Mouse (Mus musculus): ENCODE measurements around the gene Hsf5.

The Hsf5 gene

DNA sequence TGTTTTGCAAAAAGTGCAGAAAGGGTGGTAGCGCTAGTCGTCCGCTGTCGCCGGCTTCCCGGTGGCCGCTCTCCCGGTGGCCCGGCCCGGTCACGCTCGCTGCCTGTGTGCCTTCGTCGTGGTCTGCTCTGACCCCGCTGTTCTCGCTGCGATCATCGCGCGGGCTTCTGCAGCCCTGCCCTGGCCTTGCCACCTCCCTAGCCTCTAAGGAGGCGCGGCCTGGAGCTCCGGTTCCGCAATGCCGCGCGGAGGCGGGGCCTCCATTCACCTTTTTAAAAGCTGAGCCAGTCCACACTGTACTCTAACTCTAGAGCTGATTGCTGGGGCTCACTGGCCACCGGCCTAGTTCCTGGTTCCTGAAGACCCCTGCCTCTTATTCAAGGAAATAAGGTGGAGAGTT, 22.2 kb downstream of the Hsf5 start:
- no peak for DNase-seq (ENCODE audit: low read depth)

DNA sequence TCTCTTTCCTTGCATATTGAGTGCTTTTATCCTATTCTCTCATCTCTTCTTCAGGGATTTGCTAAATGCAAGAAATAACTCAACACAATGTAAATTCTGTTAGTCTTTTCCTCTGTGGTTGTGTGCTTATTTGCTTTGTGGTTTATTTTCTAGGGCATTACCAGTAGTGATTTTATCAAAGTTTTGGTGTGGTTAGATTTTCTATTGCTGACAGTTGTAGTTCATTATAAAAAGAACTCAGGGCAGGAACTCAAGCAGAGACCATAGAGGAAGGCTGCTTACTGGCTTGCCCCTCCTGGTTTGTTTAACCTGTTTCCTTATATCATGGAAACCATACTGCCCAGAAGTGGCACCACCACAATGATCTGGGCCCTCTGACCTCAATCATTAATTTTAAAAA, 25.9 kb downstream of the Hsf5 start:
- DNase-seq (ENCODE audit: low read depth): no peak

DNA sequence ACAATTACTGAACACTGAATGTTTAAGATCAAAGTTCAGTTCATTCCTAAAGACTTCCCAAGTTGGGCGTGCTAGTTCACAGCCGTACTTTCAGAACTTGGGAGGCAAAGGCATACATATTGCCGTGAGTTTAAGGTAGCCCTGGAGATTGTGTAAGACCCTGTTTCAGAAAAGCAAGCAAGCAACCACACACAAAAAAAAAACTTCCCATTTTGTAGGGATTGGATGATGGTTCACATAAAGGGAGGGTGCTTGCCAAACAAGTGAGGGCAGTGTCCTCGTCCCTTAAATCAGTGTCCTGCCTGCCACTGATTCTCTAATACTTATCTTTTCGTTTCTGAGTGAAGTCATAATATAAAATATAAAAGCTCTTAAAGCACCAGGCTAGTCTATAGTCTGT, 37.7 kb downstream of the Hsf5 start:
- no peak for DNase-seq (ENCODE audit: low read depth)

DNA sequence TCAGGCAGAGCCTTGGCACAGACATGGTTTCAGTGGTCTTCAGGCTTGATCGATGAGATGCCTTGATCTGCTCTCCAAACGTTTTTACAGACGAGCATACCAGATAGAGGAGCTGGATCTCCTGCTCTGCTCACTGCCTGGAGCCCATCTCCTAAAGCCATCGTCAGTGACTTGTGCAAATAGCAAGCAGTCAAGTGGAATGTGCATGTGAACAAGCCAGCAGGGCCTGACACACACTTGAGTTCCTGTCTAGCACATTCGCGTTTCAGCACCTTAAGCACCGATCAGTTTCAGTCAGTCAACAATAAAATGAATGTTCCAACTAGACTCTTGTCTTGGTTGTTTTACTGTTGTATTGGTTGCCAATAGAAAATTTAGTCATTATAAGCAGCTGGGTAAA, 42.3 kb downstream of the Hsf5 start:
- DNase-seq (ENCODE audit: low read depth): no peak

DNA sequence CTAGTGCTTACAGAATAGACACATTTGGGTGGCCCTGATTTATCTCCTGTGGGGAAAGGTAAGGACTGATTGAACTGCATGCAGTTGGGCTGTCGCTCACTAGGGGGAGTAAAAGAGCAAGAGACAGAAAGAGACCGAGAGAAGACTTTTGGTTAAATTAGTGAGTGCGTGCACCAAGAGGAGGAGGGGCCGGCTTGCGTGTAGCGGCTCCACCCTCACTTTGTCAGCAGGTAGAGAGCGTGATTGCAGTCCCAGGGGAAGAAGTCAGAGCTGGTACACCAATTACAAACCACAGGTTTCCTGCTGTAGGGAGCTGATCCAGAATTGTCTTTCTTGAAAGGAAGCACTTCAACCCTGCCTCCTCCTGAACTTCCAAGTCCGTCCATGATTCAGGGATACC, 45.4 kb downstream of the Hsf5 start, which contains the start of gene Rnf43:
TSS of gene Rnf43 (plus strand) at position 316 of the 400 bp plus-strand sequence.
- peak; percentile 48 for DNase-seq (ENCODE audit: low read depth)

DNA sequence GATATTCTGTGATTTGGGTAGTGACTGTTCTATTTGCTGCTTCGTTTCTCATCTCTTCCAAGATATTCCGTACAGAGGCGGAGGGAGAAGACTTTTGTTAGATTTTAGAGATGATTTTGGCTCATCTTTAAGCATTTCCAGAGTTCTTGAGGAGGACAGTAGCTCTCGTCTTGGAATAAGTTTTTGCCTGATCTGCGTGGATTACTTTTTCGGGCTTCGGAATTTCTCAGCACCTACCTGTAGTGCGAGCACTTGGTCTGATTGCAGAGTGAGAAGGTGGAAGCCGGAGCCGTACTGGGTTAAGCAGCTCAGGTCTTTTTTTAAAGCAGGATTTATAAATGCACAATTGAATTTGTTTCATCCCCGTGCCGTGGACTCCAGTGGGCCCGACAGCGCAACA, 45.9 kb downstream of the Hsf5 start:
- DNase-seq (ENCODE audit: low read depth): no peak

DNA sequence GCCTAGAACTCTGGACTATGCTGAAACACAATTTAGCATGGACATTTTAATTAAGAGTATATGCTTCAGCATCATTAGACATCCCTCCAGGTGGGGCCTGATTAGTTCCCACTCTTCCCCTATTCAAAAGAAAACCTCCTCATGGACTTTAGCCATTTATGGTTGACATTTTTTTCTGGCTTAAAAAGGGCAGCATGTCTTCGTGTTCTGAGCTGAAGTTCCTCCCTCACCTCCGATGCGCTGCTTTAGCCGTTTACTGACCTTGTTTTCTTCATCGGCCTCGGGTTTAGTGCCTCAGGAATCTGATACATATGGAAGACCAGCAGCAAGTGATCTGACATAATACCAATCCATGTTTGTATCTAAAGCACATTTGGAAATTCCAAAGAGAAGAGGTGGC, 47.0 kb downstream of the Hsf5 start:
- no peak for DNase-seq (ENCODE audit: low read depth)

DNA sequence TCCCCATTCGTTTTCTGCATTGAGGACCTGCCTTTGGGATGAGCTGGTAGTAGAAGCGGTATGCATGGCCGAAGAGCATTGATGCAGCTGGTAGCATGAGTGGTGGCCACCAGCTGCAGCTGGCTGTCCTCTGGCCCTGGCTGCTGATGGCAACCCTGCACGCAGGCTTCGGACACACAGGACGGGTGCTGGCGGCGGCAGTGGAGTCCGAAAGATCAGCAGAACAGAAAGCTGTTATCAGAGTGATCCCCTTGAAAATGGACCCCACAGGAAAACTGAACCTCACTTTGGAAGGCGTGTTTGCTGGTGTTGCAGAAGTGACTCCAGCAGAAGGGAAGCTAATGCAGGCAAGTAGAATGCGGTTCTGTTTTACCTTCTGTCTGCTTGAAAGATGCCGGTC, 47.6 kb downstream of the Hsf5 start:
- DNase-seq (ENCODE audit: low read depth): no peak

DNA sequence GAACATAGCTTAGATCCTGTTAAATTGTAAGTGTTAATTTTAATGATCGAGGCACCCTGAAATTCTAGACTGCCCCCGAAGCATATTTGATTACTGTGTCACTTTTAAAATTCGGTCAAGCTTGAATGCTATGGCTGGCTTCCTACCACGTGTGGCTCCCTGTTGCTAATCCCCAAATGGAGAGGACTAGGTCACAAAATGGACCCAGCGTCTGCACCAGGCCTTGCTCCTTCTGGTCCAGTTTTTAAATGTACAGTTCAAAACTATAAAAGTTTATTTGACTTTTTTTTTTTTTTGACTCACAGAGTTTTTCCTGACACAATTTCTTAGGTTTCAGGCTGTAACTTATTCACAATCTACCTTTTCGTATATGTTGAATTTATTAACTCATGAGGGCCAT, 48.3 kb downstream of the Hsf5 start:
- no peak for DNase-seq (ENCODE audit: low read depth)

DNA sequence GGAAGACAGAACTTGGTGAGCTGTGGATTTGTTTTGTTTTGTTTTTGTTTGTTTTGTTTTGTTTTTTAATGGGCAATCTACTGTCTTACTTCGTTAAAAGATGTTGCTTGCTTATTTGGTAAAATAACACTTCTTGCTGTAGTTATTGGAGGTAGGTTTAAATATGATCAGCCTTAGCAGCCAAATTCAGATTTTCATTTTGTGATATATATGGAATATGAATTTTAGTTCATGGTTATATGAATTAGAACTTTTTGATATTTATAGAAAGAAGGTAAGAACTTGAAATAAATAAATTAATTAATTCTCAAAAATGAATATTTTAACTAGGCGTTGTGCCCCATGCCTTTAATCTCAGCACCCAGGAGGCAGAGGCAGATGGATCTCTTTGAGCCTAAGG, 48.7 kb downstream of the Hsf5 start:
- no peak for DNase-seq (ENCODE audit: low read depth)

DNA sequence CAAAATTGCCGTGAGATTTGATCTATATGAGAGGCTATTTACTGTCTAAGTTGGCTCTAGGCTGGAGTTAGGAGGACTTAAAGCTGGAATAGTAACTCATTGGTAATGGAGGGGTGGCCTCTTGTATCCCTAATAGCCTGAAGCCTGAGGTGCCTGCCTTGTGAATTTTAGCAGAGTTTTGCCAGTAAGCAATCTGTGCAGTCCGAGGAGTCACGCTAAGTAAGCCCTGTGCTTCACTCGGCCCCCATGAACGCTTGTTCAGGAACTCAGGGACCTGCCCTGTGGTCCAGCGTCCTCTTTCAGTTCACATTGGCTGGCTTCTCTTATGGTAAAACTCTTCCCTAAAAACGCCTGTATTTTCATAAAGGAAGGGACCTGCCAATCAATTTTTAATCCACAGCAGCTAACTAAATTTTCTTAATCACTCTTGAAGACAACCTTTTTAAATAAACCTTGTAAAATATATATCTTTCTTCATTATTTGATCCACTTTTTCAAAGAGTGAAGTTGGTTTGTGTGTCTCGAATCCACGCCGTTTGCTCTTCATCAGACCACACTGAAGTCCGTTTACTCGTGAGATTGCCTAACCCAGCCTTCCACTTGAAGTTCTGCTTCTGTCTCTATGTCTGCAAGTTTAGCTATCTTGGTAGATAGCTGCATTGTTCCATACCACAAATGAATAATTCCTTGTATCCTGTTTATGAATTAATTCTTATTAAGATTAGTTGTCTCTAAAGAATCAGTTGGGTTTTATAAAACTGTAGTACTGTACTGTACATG, 49.5 kb downstream of the Hsf5 start:
- DNase-seq (ENCODE audit: low read depth): no peak

DNA sequence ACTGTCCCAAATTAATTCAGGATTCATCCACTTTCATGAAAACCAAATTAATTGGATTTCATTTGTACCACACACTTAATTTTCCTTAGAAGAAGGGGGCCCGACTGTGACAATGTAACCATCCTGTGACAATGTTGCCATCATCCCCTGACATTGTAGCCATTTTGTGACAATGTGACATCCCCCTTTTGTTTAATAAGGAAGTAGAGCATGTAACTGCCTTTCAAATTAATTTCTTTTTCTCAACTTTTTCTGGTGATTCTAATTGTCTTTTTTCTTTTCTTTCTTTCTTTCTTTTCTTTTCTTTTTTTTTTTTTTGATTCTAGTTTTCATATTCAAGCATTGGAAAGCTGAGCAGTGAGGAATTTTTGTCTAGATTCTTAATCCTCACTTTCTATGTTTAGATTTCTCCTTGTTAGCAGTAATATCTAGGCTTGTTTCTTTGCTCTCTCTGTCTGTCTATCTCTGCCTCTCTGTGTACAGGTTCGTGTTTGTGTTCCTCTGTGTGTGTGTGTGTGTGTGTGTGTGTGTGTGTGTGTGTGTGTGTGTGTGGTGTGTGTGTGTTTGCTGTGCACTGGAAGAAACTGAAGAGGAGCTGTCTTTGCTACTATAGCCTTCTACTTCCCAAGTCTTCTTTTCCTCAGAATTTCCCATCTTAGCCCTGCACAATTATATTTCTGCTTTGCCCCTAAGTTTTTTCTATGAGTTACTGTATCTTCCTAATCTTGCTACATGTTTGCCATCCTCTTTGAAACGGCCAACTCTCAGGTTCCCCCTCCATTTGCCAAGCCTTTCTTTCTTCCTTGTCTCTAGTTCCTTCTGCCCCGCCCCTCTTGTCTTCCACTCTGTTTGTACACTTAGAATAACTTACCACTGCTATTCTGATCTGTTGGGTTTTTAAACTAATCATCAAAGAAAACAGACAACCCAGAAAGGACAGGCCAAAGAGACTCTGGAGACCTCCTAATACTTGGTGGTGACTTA, 50.4 kb downstream of the Hsf5 start:
- no peak for DNase-seq (ENCODE audit: low read depth)

DNA sequence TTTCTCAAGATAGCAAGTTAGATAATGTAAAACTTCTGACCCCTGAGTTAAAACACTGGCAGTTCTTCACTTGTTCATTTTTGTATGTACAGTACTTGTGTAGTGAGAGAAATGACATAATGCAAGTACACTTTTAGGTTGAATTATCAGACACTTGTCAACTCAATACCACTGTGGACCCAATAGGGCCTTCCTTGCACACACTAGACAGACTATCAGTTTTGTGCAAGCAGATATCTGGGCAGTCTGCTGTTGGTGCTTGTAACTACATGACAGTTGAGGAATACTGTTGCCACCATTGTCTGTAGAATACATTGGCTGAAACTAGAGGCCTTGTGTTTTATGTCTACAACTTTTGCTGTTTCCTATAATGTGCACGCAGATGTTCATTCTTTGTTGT, 56.3 kb downstream of the Hsf5 start:
- no peak for DNase-seq (ENCODE audit: low read depth)

DNA sequence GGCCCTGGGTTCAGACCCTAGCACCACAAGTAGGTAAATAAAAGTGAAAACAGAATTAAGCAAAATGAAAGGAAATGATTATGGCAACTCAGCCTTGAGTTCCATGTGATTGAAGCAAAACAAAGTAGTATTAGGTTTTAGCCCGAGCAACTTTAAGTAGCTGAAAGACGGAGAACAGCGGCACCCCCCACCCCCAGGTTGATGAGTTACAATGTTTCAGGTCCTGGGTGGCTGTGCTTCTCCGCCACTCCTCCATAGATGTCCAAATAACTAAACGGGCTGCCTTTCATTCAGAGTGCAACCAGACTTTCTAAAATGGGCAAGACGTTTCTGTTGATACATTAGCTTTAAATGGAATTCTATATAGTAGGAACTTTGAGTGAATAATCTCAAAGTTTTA, 58.6 kb downstream of the Hsf5 start:
- no peak for DNase-seq (ENCODE audit: low read depth)

DNA sequence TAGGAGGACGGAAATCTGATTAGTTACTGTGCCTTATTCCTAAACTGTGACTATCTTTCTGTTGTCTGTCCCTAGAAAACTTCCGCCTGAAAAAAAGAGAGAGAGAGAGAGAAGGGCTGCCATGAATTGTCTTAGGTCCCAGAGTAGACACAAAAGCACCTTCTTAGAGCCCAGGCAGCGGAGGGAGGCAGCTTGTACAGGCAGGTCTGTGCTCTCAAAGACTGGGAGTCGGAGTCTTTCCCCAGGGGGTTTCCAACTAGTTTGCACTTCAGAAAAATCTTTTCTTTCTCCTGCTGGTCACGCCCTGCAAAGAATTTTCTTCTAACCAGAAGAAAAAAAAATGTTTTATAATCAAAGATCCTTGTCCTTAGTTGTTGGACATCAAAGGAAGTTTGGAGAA, 60.8 kb downstream of the Hsf5 start:
- no peak for DNase-seq (ENCODE audit: low read depth)

DNA sequence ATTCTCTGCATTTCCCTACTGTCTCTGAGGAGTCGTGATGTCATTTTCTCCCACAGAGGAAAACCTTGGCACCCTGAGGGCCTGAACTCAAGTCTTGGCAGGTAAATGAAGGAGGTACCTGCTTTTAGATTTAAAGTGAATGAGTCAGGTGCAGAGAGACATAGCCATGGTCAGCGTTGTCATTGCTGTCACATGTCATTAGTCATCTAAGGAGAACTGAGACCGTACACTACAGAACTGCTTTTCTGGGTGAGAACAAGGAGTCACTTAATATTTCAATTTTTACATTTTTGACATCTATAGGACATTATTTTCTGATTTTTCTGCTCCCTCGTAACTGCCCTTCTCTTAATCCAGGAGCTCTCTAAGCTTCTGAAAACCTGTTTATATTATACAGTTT, 61.6 kb downstream of the Hsf5 start:
- DNase-seq (ENCODE audit: low read depth): no peak

DNA sequence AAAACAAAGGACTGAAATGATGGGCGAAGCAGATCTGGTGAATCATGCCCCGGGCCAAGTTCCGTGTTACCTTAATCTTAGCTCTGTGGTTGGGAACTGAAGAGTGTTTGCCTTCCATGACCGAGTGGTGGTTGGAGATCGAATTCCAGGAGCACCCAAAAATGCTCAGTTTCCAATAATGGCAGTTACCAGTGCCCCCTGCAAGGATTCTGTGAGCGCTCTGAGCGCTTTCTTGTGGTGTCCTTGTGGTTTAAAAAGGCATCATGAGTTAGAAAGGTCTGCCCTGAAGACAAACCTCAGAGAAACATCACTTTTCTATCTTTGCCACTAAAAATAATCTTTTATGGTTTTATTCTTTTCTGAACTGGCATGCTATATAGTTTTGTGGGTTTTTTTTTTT, 62.0 kb downstream of the Hsf5 start:
- no peak for DNase-seq (ENCODE audit: low read depth)

DNA sequence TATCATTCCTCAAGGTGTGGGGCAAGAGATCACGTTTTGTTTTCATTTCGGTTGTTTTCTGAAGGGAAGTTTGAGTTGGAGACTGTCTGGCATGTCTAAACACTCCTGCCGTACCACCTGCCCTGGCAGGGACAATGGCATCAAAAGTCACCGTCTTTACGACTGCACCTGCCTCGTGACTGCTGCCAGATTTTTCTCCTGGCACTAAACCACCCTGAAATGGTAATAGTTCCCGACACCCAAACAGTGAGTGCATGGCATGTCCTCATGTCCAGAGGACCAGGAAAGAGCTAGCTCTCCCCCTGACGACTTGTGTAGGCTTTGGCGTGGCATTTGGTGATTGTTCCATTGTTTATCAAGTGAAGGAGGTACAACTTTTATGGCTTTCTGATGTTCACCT, 63.8 kb downstream of the Hsf5 start:
- no peak for DNase-seq (ENCODE audit: low read depth)

DNA sequence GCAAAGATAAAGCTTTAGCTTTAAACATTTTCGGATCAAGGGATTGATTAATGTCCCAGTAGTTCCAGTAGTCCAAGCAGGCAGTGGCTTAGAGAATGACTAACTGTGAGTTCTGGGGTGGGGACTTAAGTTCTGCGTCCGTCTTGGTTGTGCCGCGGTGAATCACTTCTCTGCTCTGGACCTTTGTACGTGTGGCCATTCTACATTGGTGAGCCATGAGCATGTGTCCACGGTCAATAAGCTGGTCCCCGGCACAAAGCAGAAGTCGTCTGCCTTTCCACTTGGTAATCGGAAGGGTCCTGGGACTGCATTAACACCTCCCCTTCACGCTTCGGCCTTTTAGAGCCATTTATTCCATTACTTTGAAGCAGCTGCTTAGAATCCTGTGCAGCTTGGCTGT, 65.1 kb downstream of the Hsf5 start:
- no peak for DNase-seq (ENCODE audit: low read depth)

DNA sequence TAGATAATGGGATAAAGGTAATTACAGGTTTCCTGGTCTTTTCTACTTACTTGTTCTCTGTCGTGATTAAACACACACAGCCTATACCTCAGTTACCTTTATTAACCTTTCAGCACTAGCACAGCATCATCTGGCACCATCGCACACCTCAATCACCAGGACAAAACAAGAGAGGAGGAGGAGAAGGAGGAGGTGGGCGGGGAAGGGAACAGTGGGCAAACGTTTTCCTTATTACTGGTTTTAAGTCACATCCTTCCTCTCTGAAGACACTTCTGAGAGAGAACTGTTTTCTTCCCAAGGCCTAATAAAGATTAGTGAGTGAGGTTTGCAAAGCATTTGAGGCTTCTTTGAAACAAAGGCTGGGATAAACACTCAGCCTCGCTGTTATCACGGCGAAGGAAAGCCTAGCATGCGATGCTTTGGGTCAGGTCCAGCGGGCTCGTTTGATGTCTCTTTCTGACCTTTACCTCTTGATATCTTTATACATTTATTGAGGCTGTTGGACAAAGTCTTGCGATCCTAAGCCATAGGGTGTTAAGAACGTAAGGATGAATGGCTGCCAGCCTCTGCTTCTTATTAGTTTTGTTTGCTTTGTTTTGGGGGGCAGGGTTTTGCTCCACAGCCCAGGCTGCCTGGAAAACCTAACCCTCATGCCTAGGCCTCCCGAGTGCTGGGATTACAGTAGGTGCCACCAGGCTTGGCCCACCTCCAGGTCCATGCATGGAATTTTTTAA, 66.0 kb downstream of the Hsf5 start:
- DNase-seq (ENCODE audit: low read depth): no peak

DNA sequence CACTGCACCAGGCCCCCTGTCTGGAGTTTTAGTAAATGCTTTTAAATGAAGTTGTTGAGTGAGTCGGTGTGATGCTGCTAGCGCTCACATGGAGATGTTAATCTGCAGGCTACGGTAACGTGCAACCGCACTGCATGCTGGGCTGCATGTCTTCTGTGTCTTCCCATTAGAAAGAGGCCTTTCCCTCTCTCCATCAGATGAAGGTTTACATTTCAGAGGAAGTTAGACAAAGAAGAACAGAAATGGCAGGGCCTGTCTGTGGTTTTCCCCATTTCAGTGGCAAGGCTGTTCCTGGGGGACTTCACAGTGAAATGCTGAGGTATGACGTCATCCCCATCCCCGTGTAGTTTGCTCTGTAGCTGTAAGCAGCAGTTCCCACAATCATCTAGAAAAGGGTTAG, 69.4 kb downstream of the Hsf5 start:
- DNase-seq (ENCODE audit: low read depth): no peak

All from fibroblast of lung, adult 2 months (primary cell).